ENCODE assay signal across 21 mouse cellular contexts in the genomic region with DNA sequence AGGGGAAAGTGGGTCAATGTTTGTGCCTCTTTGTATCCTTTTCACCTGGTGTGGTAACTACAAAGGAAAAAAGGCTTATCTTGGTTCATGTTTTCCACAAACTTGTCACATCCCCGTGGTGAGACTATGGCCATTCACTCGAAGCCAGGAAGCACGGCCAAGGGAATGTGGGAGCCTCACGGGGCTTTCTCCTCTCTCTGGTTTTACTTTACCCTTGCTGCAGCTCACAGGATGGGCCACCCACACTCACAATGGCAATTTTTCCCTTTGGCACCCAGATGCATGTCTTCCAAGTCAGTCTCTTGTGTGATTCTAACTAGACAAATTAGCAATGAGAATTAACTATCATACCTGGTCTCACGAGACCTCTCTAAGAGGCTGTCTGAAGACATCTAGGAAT.
"Had no signal": no experiment of that assay in that cellular context is flagged by ENCODE, and none has a peak within 500 bp of the region (broad histone marks: within the 10 kb centered on the region; RNA-seq: fewer than 3 reads in every experiment).

No protein-coding gene starts in this region.

- H3K4me2 ChIP-seq: lung, embryonic 15.5 days; midbrain, embryonic 15.5 days; neural tube, embryonic 12.5 days; neural tube, embryonic 15.5 days had no signal

- H3K27me3 ChIP-seq: lung, embryonic 15.5 days; megakaryocyte, embryonic 14.5 days; midbrain, embryonic 15.5 days; neural tube, embryonic 12.5 days; neural tube, embryonic 15.5 days had no signal

- H3K36me3 ChIP-seq: lung, embryonic 15.5 days; midbrain, embryonic 10.5 days; midbrain, embryonic 15.5 days; neural tube, embryonic 12.5 days; neural tube, embryonic 15.5 days had no signal

- H3K4me1 ChIP-seq: lung, embryonic 15.5 days; midbrain, embryonic 10.5 days; midbrain, embryonic 15.5 days; neural tube, embryonic 12.5 days; neural tube, embryonic 15.5 days had no signal

- DNase-seq: kidney, adult 2 months; kidney, postnatal 25 days; layer of hippocampus, postnatal 36 days; lung, adult 18-20 months; lung, postnatal 10 days; lung, postnatal 36 days; right cerebral cortex, adult 18-20 months; right cerebral cortex, postnatal 14 days; right cerebral cortex, postnatal 4 days had no signal

- H3K4me3 ChIP-seq: layer of hippocampus, adult 2 months; left cerebral cortex, adult 2 months; lung, embryonic 15.5 days; megakaryocyte, embryonic 14.5 days; midbrain, embryonic 10.5 days; midbrain, embryonic 15.5 days; neural tube, embryonic 12.5 days; neural tube, embryonic 15.5 days had no signal

- H3K9me3 ChIP-seq: lung, embryonic 15.5 days; megakaryocyte, embryonic 14.5 days; midbrain, embryonic 15.5 days; neural tube, embryonic 15.5 days had no signal

- H3K27ac ChIP-seq: kidney, postnatal 0 days; layer of hippocampus, adult 2 months; left cerebral cortex, adult 2 months; liver, embryonic 14.5 days; lung, embryonic 15.5 days; midbrain, embryonic 10.5 days; midbrain, embryonic 15.5 days; neural tube, embryonic 12.5 days; neural tube, embryonic 15.5 days; stomach, postnatal 0 days had no signal

- ATAC-seq: intestine, postnatal 0 days; midbrain, embryonic 15.5 days had no signal

- H3K9ac ChIP-seq: liver, embryonic 14.5 days; lung, embryonic 15.5 days; midbrain, embryonic 15.5 days; neural tube, embryonic 12.5 days; neural tube, embryonic 15.5 days had no signal
